Comparison of ENCODE assay signal across 8 mouse cellular contexts in the genomic region with DNA sequence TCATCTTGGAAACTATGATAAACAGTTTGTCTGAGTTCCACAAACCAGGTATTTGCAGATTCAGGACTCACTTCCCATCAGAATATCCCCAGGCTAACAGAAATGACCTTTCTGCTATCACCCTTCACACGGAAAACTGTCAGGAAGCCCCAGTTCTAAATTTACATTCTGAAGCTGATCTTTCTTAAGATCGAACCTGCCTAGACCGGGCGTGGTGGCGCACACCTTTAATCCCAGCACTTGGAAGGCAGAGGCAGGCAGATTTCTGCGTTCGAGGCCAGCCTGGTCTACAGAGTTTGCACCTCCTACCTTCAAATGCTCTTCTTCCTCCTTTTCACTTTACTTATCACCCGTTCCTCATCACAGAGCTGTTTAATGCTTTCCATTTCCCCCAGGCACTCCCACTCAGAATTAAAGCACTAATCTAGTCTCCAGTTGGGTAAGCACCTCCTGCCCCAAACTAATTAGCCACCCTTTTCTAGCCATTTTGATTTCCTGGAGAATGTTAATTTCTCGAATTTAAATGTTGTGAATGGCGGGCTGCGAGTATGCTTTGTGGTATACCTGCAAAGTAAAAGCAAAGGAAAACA. TPM values are rescaled to one million over a fixed set of nuclear protein-coding genes. Genes with fewer than 3 reads are reported as not detected.
DNase-seq lines count a peak whose midpoint lies in the region; ATAC-seq and TF ChIP-seq lines count a peak whose summit lies in the region.

No protein-coding gene starts in this region.

- H3K79me2 ChIP-seq in myocyte (ENCODE audit: control insufficient read depth, insufficient read depth), result peaks cover 42% of the 10 kb centered on the region

- H3ac ChIP-seq in myocyte (ENCODE audit: control insufficient read depth, insufficient read length), result peak overlapping the region; percentile 30

- H3K4me2 ChIP-seq in lung, embryonic 14.5 days, result peak overlapping the region; percentile 68
- H3K4me2 ChIP-seq in embryonic facial prominence, embryonic 12.5 days (replicated peaks), result peak overlapping the region; percentile 48
- H3K4me2 ChIP-seq in intestine, embryonic 14.5 days (ENCODE audit: low read length), result peak overlapping the region; percentile 87
- peak overlapping the region; percentile 78 for H3K4me2 ChIP-seq in myocyte (ENCODE audit: low read depth)

- H3K4me1 ChIP-seq in lung, embryonic 14.5 days (ENCODE audit: insufficient read depth), result no peaks in the 10 kb centered on the region
- H3K4me1 ChIP-seq in embryonic facial prominence, embryonic 12.5 days, result peaks cover 5% of the 10 kb centered on the region; the same call in 1 of the 2 replicates
- peaks cover 8% of the 10 kb centered on the region for H3K4me1 ChIP-seq in intestine, embryonic 14.5 days (replicated peaks; ENCODE audit: control insufficient read depth, insufficient read depth, low read length)

- TF ChIP-seq POLR2A in myocyte (IDR thresholded peaks at IDR 0.05; ENCODE audit: insufficient read length, low read depth), result no peak

- WGBS in lung, embryonic 14.5 days, result 64% methylated on average over 11 of the region's 11 CpGs
- WGBS in embryonic facial prominence, embryonic 12.5 days, result 70% methylated on average over 11 of the region's 11 CpGs
- 70% methylated on average over 11 of the region's 11 CpGs for WGBS in intestine, embryonic 14.5 days

- no peak for DNase-seq in lung, embryonic 14.5 days
- DNase-seq in lung, postnatal 10 days, result no peak
- no peak for DNase-seq in intestine, embryonic 14.5 days (ENCODE audit: low spot score)
- no peak for DNase-seq in retina, postnatal 1 day
- no peak for DNase-seq in kidney, adult 18-20 months
- no peak for DNase-seq in Muller cell, postnatal 12 days (ENCODE audit: inconsistent ontology term)

- no peak for TF ChIP-seq CTCF in lung, embryonic 14.5 days (IDR thresholded peaks at IDR 0.05; ENCODE audit: low read depth)

- H3K4me3 ChIP-seq in lung, embryonic 14.5 days (ENCODE audit: low read depth, low read length), result peak overlapping the region; percentile 68
- peak overlapping the region; percentile 78 for H3K4me3 ChIP-seq in embryonic facial prominence, embryonic 12.5 days
- H3K4me3 ChIP-seq in intestine, embryonic 14.5 days (ENCODE audit: low read depth, low read length), result peak overlapping the region; percentile 76
- peak overlapping the region; percentile 88 for H3K4me3 ChIP-seq in myocyte

- no peaks in the 10 kb centered on the region for H3K9me3 ChIP-seq in lung, embryonic 14.5 days (ENCODE audit: low read depth, low read length)
- no peaks in the 10 kb centered on the region for H3K9me3 ChIP-seq in embryonic facial prominence, embryonic 12.5 days
- no peaks in the 10 kb centered on the region for H3K9me3 ChIP-seq in intestine, embryonic 14.5 days (ENCODE audit: control insufficient read depth, low read length)

- peak overlapping the region; percentile 48 for H3K9ac ChIP-seq in lung, embryonic 14.5 days
- H3K9ac ChIP-seq in embryonic facial prominence, embryonic 12.5 days, result no peak overlapping the region
- H3K9ac ChIP-seq in intestine, embryonic 14.5 days (ENCODE audit: low read length), result peak overlapping the region; percentile 47

- no peaks in the 10 kb centered on the region for H3K36me3 ChIP-seq in lung, embryonic 14.5 days (ENCODE audit: insufficient read depth)
- no peaks in the 10 kb centered on the region for H3K36me3 ChIP-seq in embryonic facial prominence, embryonic 12.5 days
- no peaks in the 10 kb centered on the region for H3K36me3 ChIP-seq in intestine, embryonic 14.5 days (ENCODE audit: control insufficient read depth, insufficient read depth, low read length)
- H3K36me3 ChIP-seq in myocyte (ENCODE audit: control insufficient read depth, insufficient read depth), result no peaks in the 10 kb centered on the region

- H3K27ac ChIP-seq in lung, embryonic 14.5 days (ENCODE audit: low read depth), result peak overlapping the region; percentile 24; the same call in 1 of the 2 replicates
- no peak overlapping the region for H3K27ac ChIP-seq in embryonic facial prominence, embryonic 12.5 days
- H3K27ac ChIP-seq in intestine, embryonic 14.5 days (ENCODE audit: low read depth), result no peak overlapping the region

- H3K27me3 ChIP-seq in lung, embryonic 14.5 days (ENCODE audit: insufficient read depth, low read length), result no peaks in the 10 kb centered on the region
- no peaks in the 10 kb centered on the region for H3K27me3 ChIP-seq in embryonic facial prominence, embryonic 12.5 days
- H3K27me3 ChIP-seq in intestine, embryonic 14.5 days (replicated peaks; ENCODE audit: control insufficient read depth, insufficient read depth, low read length), result no peaks in the 10 kb centered on the region
- H3K27me3 ChIP-seq in myocyte (ENCODE audit: control insufficient read depth, insufficient read depth, insufficient read length), result no peaks in the 10 kb centered on the region

- no peak for ATAC-seq in lung, embryonic 14.5 days (ENCODE audit: insufficient read depth)
- ATAC-seq in embryonic facial prominence, embryonic 12.5 days (ENCODE audit: insufficient number of reproducible peaks, insufficient read depth, low FRiP score, low TSS enrichment), result no peak
- no peak for ATAC-seq in intestine, embryonic 14.5 days (replicated peaks; ENCODE audit: low FRiP score, low TSS enrichment, low read depth)

TF ChIP-seq in myocyte, 11 proteins besides CTCF, POLR2A, EP300 and RAD21:
- TF ChIP-seq REST (IDR thresholded peaks at IDR 0.05; ENCODE audit: insufficient read depth, insufficient read length) (no peak), TCF3 (IDR thresholded peaks at IDR 0.05; ENCODE audit: insufficient read length, low read depth) (no peak), TCF12 (IDR thresholded peaks at IDR 0.05; ENCODE audit: insufficient read depth, poor library complexity, severe bottlenecking) (no peak), USF1 (IDR thresholded peaks at IDR 0.05; ENCODE audit: low read depth) (no peak), MYOG (IDR thresholded peaks at IDR 0.05; ENCODE audit: control insufficient read depth in 1 of 3, insufficient read depth in 1 of 3, insufficient read length in 2 of 3, low read depth in 2 of 3) (no peak), CEBPB (IDR thresholded peaks at IDR 0.05; ENCODE audit: insufficient read depth, poor library complexity, severe bottlenecking) (no peak), MYOD1 (IDR thresholded peaks at IDR 0.05; ENCODE audit: control insufficient read depth in 1 of 3, insufficient read length in 2 of 3, low read depth in 2 of 3) (no peak), POLR2AphosphoS2 (IDR thresholded peaks at IDR 0.05; ENCODE audit: insufficient read length, low read depth) (no peak), MAX (IDR thresholded peaks at IDR 0.05; ENCODE audit: low read depth) (no peak)

RNA-seq across cellular contexts. Expression of gene Med21, which starts 0.6 kb away (rescaled TPM):
- polyA plus RNA-seq in lung, embryonic 14.5 days (2014; fragmentation: Nextera tagmentation; extraction: Ambion mirVana), result 138 and 142 TPM in 2 replicates
- 130 and 143 TPM in 2 replicates for polyA plus RNA-seq in embryonic facial prominence, embryonic 12.5 days (2016; fragmentation: Nextera tagmentation; extraction: Ambion mirVana)
- polyA plus RNA-seq in intestine, embryonic 14.5 days (2014; fragmentation: Nextera tagmentation; extraction: Ambion mirVana), result 119 and 124 TPM in 2 replicates
- 53.5 TPM for polyA plus RNA-seq in myocyte (2012; fragmentation: generic; extraction: Trizol)

RNA-seq across cellular contexts. Expression of gene Tm7sf3, which starts 0.9 kb away (rescaled TPM):
- 28.5 and 28.8 TPM in 2 replicates for polyA plus RNA-seq in lung, embryonic 14.5 days (2014; fragmentation: Nextera tagmentation; extraction: Ambion mirVana)
- polyA plus RNA-seq in embryonic facial prominence, embryonic 12.5 days (2016; fragmentation: Nextera tagmentation; extraction: Ambion mirVana), result 37.0 and 38.4 TPM in 2 replicates
- polyA plus RNA-seq in intestine, embryonic 14.5 days (2014; fragmentation: Nextera tagmentation; extraction: Ambion mirVana), result 28.5 and 29.0 TPM in 2 replicates
- 9.3 TPM for polyA plus RNA-seq in myocyte (2012; fragmentation: generic; extraction: Trizol)
